Mouse (Mus musculus): ENCODE measurements around the gene Cers2.

The Cers2 gene

DNA sequence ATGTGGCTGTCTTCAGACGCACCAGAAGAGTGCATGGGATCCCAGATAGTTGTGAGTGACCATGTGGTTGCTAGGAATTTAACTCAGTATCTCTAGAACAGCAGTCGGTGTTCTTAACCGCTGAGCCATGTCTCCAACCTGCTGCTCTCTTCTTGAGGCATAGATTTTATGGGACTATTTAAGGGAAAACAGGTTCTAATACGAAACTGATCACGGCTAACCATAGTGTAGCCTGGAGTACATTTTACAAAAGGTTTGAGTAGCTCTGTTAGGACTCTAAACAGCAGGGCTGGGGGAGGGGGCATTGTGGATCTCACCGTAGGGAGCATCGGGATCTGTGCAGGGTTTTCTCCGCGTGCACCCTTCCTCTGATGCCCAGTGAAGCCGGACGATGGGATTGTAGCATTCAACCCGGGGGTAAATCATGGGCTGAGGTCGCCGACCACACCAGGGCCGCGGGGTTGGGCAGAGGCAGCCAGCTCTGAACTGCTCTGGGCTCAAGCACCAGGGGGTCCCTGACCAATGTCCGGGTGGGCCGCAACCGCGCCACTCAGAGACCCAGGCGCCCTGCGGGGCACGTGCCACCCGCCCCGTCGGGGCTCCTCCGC is at the start of gene Cers2:
TSS of gene Cers2 (plus strand) at position 306 of the 608 bp plus-strand sequence.
- in situ Hi-C loops (cut with MboI; ENCODE audit: low pct_unique_long_range_greater_than_20kb in 1 of 2, low sequenced_read_pairs in 2 of 2, unreplicated experiment in 1 of 2) = no loop called here

DNA sequence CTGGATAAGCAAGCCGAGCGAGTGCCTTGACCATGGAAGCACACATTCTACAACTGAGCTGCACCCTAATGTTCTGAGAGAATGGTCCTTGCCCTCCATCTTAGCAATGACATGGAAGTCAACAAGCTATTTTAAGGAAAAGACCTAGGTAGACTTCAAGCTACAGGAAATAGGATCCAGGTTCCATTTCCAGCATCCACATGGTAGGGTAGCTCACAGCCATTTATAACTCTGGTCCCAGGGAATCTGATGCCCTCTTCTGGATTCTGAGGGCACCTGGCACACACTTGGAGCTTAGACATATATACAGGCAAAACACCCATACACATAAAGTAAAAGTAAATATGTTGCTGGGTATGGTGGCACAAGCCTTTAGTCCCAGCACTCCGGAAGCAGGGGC is 48.5 kb upstream of the Cers2 start:
- in situ Hi-C loops (cut with MboI; ENCODE audit: low pct_unique_long_range_greater_than_20kb in 1 of 2, low sequenced_read_pairs in 2 of 2, unreplicated experiment in 1 of 2) = no loop called here

DNA sequence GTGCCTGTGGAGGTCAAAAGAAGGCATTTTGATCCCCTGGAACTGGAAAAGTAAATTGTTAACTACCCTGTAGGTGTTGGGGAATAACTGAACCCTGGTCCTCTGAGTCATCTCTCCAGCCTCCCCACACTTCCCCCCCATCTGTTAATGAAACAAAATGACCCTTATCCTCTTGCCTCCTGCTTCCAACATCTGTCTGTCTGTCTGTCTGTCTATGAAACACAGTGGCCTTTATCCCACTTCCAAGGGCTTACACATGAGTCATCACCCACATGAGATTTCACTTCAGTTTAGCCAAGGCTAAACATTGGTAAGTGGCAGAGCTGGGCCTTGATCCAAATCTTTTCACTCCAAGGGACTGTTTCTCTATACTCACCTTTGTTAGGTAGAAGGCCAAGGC is 46.7 kb upstream of the Cers2 start:
- in situ Hi-C loops (cut with MboI; ENCODE audit: low pct_unique_long_range_greater_than_20kb in 1 of 2, low sequenced_read_pairs in 2 of 2, unreplicated experiment in 1 of 2) = no loop called here

- in situ Hi-C loops (cut with MboI; ENCODE audit: low pct_unique_long_range_greater_than_20kb in 1 of 2, low sequenced_read_pairs in 2 of 2, unreplicated experiment in 1 of 2) = no loop called here
Observed at GRCm38 (mm10) chr3:95269789-95270188, 44.8 kb upstream of the Cers2 start.

GRCm38 (mm10) chr3:95270766-95271364 is 43.7 kb upstream of the Cers2 start:
- in situ Hi-C loops (cut with MboI; ENCODE audit: low pct_unique_long_range_greater_than_20kb in 1 of 2, low sequenced_read_pairs in 2 of 2, unreplicated experiment in 1 of 2) = no loop called here

GRCm38 (mm10) chr3:95273471-95273870 is 41.1 kb upstream of the Cers2 start:
- in situ Hi-C loops (cut with MboI; ENCODE audit: low pct_unique_long_range_greater_than_20kb in 1 of 2, low sequenced_read_pairs in 2 of 2, unreplicated experiment in 1 of 2) = no loop called here

GRCm38 (mm10) chr3:95274453-95274852 is 40.1 kb upstream of the Cers2 start:
- in situ Hi-C loops (cut with MboI; ENCODE audit: low pct_unique_long_range_greater_than_20kb in 1 of 2, low sequenced_read_pairs in 2 of 2, unreplicated experiment in 1 of 2) = no loop called here

DNA sequence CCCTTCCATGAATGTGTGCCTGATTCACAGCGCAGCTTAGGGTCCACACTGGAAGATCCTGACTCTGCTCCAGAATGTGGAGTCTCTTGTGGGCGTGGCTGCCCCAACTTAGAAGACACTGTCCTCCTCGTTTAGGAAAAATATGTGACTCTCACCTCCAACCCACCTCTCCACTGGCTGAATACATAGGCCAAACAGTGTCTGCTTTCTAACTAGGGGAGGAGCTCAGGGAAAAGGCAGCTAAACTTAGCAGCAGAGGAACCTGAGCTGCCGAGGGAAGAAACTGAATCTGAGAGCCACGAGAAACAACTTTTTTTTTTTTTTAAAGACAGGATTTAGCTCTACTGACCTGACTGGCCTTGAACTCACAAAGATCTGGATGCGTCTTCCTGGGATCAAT is 39.4 kb upstream of the Cers2 start:
- in situ Hi-C loops (cut with MboI; ENCODE audit: low pct_unique_long_range_greater_than_20kb in 1 of 2, low sequenced_read_pairs in 2 of 2, unreplicated experiment in 1 of 2) = no loop called here

GRCm38 (mm10) chr3:95276428-95276934 is 38.1 kb upstream of the Cers2 start:
- in situ Hi-C loops (cut with MboI; ENCODE audit: low pct_unique_long_range_greater_than_20kb in 1 of 2, low sequenced_read_pairs in 2 of 2, unreplicated experiment in 1 of 2) = no loop called here

DNA sequence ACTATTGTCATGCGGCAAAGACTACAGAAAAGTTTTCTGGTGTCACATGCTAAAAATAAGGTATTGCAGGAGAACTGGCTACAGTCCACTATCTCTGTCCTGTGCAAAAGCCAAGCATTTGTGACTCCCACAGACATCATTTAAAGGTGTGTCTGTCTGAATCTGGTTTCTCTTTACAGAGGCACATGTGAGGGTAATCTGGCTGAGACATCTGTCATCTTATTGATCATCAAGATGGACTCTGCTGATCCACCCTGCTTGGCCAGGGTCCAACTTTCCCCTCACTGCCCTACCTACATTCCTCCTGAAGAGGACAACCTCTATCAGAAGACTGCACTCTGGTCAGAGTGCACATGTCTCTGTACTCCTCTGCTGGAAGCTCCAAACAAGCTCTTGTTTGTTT is 37.4 kb upstream of the Cers2 start:
- in situ Hi-C loops (cut with MboI; ENCODE audit: low pct_unique_long_range_greater_than_20kb in 1 of 2, low sequenced_read_pairs in 2 of 2, unreplicated experiment in 1 of 2) = no loop called here

DNA sequence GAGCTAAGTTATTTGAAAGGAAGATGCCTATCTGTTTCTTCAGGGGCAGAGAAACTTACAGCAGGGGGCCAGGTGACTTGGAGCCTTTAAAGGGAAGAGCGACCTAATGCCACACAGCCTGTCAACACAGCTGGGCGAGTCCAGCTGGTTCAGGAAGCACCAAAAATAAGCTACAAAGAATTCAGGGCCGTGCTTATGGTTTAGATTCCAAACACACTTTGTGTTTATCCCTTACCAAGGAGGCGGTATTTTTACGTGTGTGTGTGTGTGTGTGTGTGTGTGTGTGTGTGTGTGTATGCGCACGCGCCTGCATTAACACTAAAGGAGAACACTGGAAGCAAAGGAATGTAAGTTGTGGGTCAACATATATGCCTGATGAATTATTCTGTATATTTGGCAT is 33.8 kb upstream of the Cers2 start:
- in situ Hi-C loops (cut with MboI; ENCODE audit: low pct_unique_long_range_greater_than_20kb in 1 of 2, low sequenced_read_pairs in 2 of 2, unreplicated experiment in 1 of 2) = no loop called here

GRCm38 (mm10) chr3:95281216-95282126 is 33.1 kb upstream of the Cers2 start, which contains the start of the genes Mindy1 and Prune1:
Gene Mindy1 (plus strand): TSS chr3:95281345.
Gene Prune1 (minus strand): TSS chr3:95282076.
- in situ Hi-C loops (cut with MboI; ENCODE audit: low pct_unique_long_range_greater_than_20kb in 1 of 2, low sequenced_read_pairs in 2 of 2, unreplicated experiment in 1 of 2) = no loop called here

- in situ Hi-C loops (cut with MboI; ENCODE audit: low pct_unique_long_range_greater_than_20kb in 1 of 2, low sequenced_read_pairs in 2 of 2, unreplicated experiment in 1 of 2) = no loop called here
Observed at GRCm38 (mm10) chr3:95282381-95282864, 32.2 kb upstream of the Cers2 start.

DNA sequence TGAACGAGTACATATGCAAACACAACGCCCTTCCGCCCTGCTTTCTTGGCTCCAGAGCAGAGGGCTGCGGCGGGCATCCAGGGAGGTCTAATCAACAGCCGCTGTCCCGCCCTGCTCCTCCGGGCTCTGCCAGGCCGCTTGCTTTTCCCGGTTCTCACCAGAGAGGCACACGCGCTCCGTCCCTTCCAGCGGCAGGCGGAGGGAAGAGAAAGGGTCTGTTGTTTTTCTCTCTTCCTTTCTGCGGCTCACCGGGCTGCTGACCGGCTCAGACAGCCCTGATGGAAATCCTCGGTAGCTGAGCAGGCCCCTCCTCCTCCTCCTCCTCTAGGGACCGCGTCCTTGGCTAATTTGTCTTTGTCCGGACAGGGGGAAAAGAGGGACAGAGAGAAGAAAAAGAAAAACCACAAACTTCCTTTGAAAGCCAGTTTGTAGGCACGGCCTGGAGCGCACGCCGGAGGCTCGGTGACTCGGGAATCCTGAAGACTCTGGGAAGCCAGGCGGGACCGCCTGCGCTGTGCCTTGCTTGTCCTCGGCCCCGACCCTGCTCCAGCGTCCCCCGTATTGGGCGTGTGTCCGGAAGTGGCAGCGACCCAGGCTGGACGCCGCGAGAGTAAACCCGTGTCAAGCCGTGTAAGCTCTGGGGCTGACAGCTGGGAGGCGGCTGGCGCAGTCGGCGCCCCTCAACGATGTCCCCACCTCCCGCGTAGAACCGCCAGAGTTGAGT is 31.6 kb upstream of the Cers2 start:
- in situ Hi-C loops (cut with MboI; ENCODE audit: low pct_unique_long_range_greater_than_20kb in 1 of 2, low sequenced_read_pairs in 2 of 2, unreplicated experiment in 1 of 2) = no loop called here

- in situ Hi-C loops (cut with MboI; ENCODE audit: low pct_unique_long_range_greater_than_20kb in 1 of 2, low sequenced_read_pairs in 2 of 2, unreplicated experiment in 1 of 2) = no loop called here
Observed at GRCm38 (mm10) chr3:95283589-95283941, 31.0 kb upstream of the Cers2 start.

DNA sequence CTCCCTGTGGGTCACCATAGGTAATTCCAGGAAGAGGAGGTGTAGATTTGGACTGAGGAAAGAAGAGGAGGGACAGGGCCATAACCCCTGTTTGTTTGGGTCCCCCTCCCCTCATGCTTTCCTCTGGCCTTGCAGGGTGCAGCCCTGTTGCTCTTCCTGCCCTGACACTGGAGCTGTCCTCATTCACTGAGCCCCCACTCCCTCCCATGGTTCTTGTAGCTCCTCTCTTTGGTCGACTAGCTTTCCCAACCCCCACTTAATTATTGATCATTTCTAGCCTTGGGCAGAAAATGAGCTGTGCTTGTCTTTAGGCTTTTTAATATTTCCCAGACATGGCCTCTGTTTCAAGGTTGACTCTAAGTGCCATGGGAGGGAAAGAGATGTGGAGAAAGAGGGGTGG is 30.5 kb upstream of the Cers2 start:
- in situ Hi-C loops (cut with MboI; ENCODE audit: low pct_unique_long_range_greater_than_20kb in 1 of 2, low sequenced_read_pairs in 2 of 2, unreplicated experiment in 1 of 2) = no loop called here

GRCm38 (mm10) chr3:95284501-95285281 is 29.9 kb upstream of the Cers2 start:
- in situ Hi-C loops (cut with MboI; ENCODE audit: low pct_unique_long_range_greater_than_20kb in 1 of 2, low sequenced_read_pairs in 2 of 2, unreplicated experiment in 1 of 2) = no loop called here

GRCm38 (mm10) chr3:95285390-95285789 is 29.2 kb upstream of the Cers2 start:
- in situ Hi-C loops (cut with MboI; ENCODE audit: low pct_unique_long_range_greater_than_20kb in 1 of 2, low sequenced_read_pairs in 2 of 2, unreplicated experiment in 1 of 2) = no loop called here

Data from mouse embryonic stem cell (cell line).